Mouse (Mus musculus) frontal cortex, postnatal 25 days (tissue): ENCODE data around the gene Lgals2.
A peak's percentile ranks its signal among the peaks of the same experiment; 100 is the strongest.
"Not testable (repeated sequence)": the region's sequence is repeated elsewhere in the genome, so short reads cannot be mapped to it uniquely, and the experiment has no call there.

Experiments
- DNase-seq, 2 experiments: peaks; one replicate each; pipeline ENCODE4 v3.0.0; 2022; ENCODE audit warnings: low spot score in 2 of 2

Lgals2 gene

GRCm38 (mm10) chr15:78874989-78875388 lies 19.7 kb upstream of the Lgals2 start:
- no peak for DNase-seq

- no peak for DNase-seq
Measured at GRCm38 (mm10) chr15:78873803-78874435, 18.6 kb upstream of the Lgals2 start.

- no peak for DNase-seq
Measured at GRCm38 (mm10) chr15:78872021-78872608, 16.8 kb upstream of the Lgals2 start.

GRCm38 (mm10) chr15:78869775-78870174 lies 14.4 kb upstream of the Lgals2 start:
- no peak for DNase-seq

- no peak for DNase-seq
Measured at GRCm38 (mm10) chr15:78868826-78869233, 13.5 kb upstream of the Lgals2 start.

GRCm38 (mm10) chr15:78868398-78868797 lies 13.1 kb upstream of the Lgals2 start:
- no peak for DNase-seq

GRCm38 (mm10) chr15:78863852-78864253 lies 8.5 kb upstream of the Lgals2 start:
- no peak for DNase-seq

- no peak for DNase-seq
Measured at GRCm38 (mm10) chr15:78863154-78863553, 7.8 kb upstream of the Lgals2 start.

GRCm38 (mm10) chr15:78862280-78862679 lies 7.0 kb upstream of the Lgals2 start:
- no peak for DNase-seq

GRCm38 (mm10) chr15:78859714-78860113 lies 4.4 kb upstream of the Lgals2 start:
- DNase-seq = no peak

- DNase-seq = no peak
Measured at GRCm38 (mm10) chr15:78859311-78859710, 4.0 kb upstream of the Lgals2 start.

- no peak for DNase-seq
Measured at GRCm38 (mm10) chr15:78857009-78857408, 1.7 kb upstream of the Lgals2 start.

- peak; percentile 87 to 93 for DNase-seq
Measured at GRCm38 (mm10) chr15:78851505-78852153, 3.7 kb downstream of the Lgals2 start.

GRCm38 (mm10) chr15:78850944-78851343 lies 4.4 kb downstream of the Lgals2 start:
- no peak for DNase-seq

- DNase-seq = no peak
Measured at GRCm38 (mm10) chr15:78850059-78850824, 5.1 kb downstream of the Lgals2 start.

GRCm38 (mm10) chr15:78849485-78849884 lies 5.8 kb downstream of the Lgals2 start:
- DNase-seq = no peak

GRCm38 (mm10) chr15:78848467-78848866 lies 6.9 kb downstream of the Lgals2 start:
- DNase-seq = peak; percentile 78 to 79

GRCm38 (mm10) chr15:78846805-78847204 lies 8.5 kb downstream of the Lgals2 start:
- not testable (repeated sequence) for DNase-seq

GRCm38 (mm10) chr15:78846352-78846751 lies 9.0 kb downstream of the Lgals2 start:
- no peak for DNase-seq

GRCm38 (mm10) chr15:78845867-78846266 lies 9.5 kb downstream of the Lgals2 start:
- no peak for DNase-seq

GRCm38 (mm10) chr15:78845321-78845720 lies 10.0 kb downstream of the Lgals2 start:
- no peak for DNase-seq

- DNase-seq = no peak
Measured at GRCm38 (mm10) chr15:78844791-78845190, 10.5 kb downstream of the Lgals2 start.
